Mouse (Mus musculus) ES-Bruce4 (cell line): Measurements from ENCODE around the gene Nucks1. TPM values are rescaled to one million over a fixed set of nuclear protein-coding genes. Genes with fewer than 3 reads are reported as not detected.

Experiments used
- H3K27ac ChIP-seq: 2 replicates; pipeline ENCODE4 v1.5.1; 2012; ENCODE audit warnings: low read length, inconsistent platforms; ENCODE audit not compliant: insufficient read depth
- H3K27me3 ChIP-seq: 2 replicates; pipeline ENCODE4 v1.6.1; 2012; ENCODE audit warnings: mild to moderate bottlenecking, low read length, inconsistent platforms; ENCODE audit not compliant: control insufficient read depth, poor library complexity, insufficient read depth, severe bottlenecking
- H3K36me3 ChIP-seq: 2 replicates; pipeline ENCODE4 v1.6.1; 2012; ENCODE audit warnings: inconsistent platforms, mild to moderate bottlenecking, low read length, moderate library complexity; ENCODE audit not compliant: control insufficient read depth, poor library complexity, insufficient read depth, severe bottlenecking
- H3K4me1 ChIP-seq: one replicate; pipeline ENCODE4 v1.8.1; 2011; ENCODE audit warnings: low read length; ENCODE audit not compliant: control insufficient read depth, insufficient read depth
- H3K4me3 ChIP-seq: 2 replicates; pipeline ENCODE4 v1.5.1; 2011; ENCODE audit warnings: low read depth, mild to moderate bottlenecking, low read length
- H3K9ac ChIP-seq: 2 replicates; pipeline ENCODE4 v1.6.1; 2012; ENCODE audit warnings: low read depth, mild to moderate bottlenecking, inconsistent platforms; ENCODE audit not compliant: poor library complexity, severe bottlenecking
- H3K9me3 ChIP-seq: replicated peaks from 2 replicates; pipeline ENCODE4 v1.6.1; 2012; ENCODE audit warnings: mild to moderate bottlenecking, low read length, inconsistent platforms; ENCODE audit not compliant: control insufficient read depth, poor library complexity, insufficient read depth, severe bottlenecking
- CTCF ChIP-seq: IDR thresholded peaks from one replicate; pipeline ENCODE4 v1.8.1; 2011; ENCODE audit warnings: low read depth, low read length
- EP300 ChIP-seq: IDR thresholded peaks from 2 replicates; pipeline ENCODE4 v1.6.1; 2011; ENCODE audit warnings: low read depth, low read length; ENCODE audit not compliant: insufficient read depth
- POLR2A ChIP-seq: IDR thresholded peaks from one replicate; pipeline ENCODE4 v1.8.1; 2011; ENCODE audit warnings: low read length; ENCODE audit not compliant: insufficient read depth
- polyA plus RNA-seq: library from polyadenylated mRNA; stranded (reverse); fragments of >200 nt; gene quantifications from 2 replicates; pipeline ENCODE4 v1.2.4, GENCODE M21; 2011; ENCODE audit warnings: low read depth; ENCODE audit not compliant: missing spikeins, insufficient read depth, insufficient read length

Gene Nucks1
- polyA plus RNA-seq = 298 and 328 TPM in 2 replicates

- H3K9ac ChIP-seq = peak within 1 kb of the TSS; percentile 99
- peak within 1 kb of the TSS; percentile 80 for H3K27ac ChIP-seq
- H3K4me3 ChIP-seq = peak within 1 kb of the TSS; percentile 92
- H3K27me3 ChIP-seq = no peaks in the 10 kb centered on the region
- H3K9me3 ChIP-seq = no peaks in the 10 kb centered on the region
- peaks cover 14% of the 10 kb centered on the region for H3K36me3 ChIP-seq
- TF ChIP-seq CTCF = no peak
- TF ChIP-seq EP300 = no peak
- no peak for TF ChIP-seq POLR2A
- no peaks in the 10 kb centered on the region for H3K4me1 ChIP-seq
Measured at GRCm38 (mm10) chr1:131910001-131910648, at the start of gene Nucks1. TSS of gene Nucks1 (plus strand) at chr1:131910534.

GRCm38 (mm10) chr1:131861811-131862210, 48.5 kb upstream of the Nucks1 start:
- Histone ChIP-seq H3K4me3 (no peak overlapping the region), H3K9ac (no peak overlapping the region), H3K27ac (no peak overlapping the region), H3K36me3 (no peaks in the 10 kb centered on the region), H3K4me1 (peaks cover 1% of the 10 kb centered on the region), H3K9me3 (no peaks in the 10 kb centered on the region), H3K27me3 (no peaks in the 10 kb centered on the region)
- TF ChIP-seq EP300 (no peak), CTCF (no peak), POLR2A (no peak)

GRCm38 (mm10) chr1:131865596-131865995, 44.7 kb upstream of the Nucks1 start:
- Histone ChIP-seq H3K9me3 (no peaks in the 10 kb centered on the region), H3K4me3 (no peak overlapping the region), H3K9ac (no peak overlapping the region), H3K27me3 (no peaks in the 10 kb centered on the region), H3K27ac (no peak overlapping the region), H3K36me3 (no peaks in the 10 kb centered on the region), H3K4me1 (peaks cover 1% of the 10 kb centered on the region)
- TF ChIP-seq EP300 = no peak
- TF ChIP-seq POLR2A = no peak
- TF ChIP-seq CTCF = no peak

GRCm38 (mm10) chr1:131866304-131866999, 43.9 kb upstream of the Nucks1 start:
- Histone ChIP-seq H3K27ac (no peak overlapping the region), H3K36me3 (no peaks in the 10 kb centered on the region), H3K9me3 (no peaks in the 10 kb centered on the region), H3K4me3 (no peak overlapping the region), H3K4me1 (peaks cover 1% of the 10 kb centered on the region), H3K9ac (no peak overlapping the region), H3K27me3 (no peaks in the 10 kb centered on the region)
- TF ChIP-seq POLR2A = no peak
- no peak for TF ChIP-seq EP300
- no peak for TF ChIP-seq CTCF

GRCm38 (mm10) chr1:131867093-131867945, 43.0 kb upstream of the Nucks1 start, which contains the start of gene Rab29:
TSS of gene Rab29 (plus strand) at chr1:131867224.
- Histone ChIP-seq H3K4me1 (no peaks in the 10 kb centered on the region), H3K27ac (no peak within 1 kb of the TSS), H3K4me3 (peak within 1 kb of the TSS; percentile 80), H3K9me3 (no peaks in the 10 kb centered on the region), H3K36me3 (no peaks in the 10 kb centered on the region), H3K27me3 (no peaks in the 10 kb centered on the region), H3K9ac (peak within 1 kb of the TSS; percentile 15)
- peak; percentile 87 for TF ChIP-seq CTCF
- TF ChIP-seq EP300 = no peak
- TF ChIP-seq POLR2A = no peak
